Mouse (Mus musculus): ENCODE data around the gene Akr1b10. TPM values are rescaled to one million over a fixed set of nuclear protein-coding genes. Genes with fewer than 3 reads are reported as not detected.
"Not testable (repeated sequence)": the region's sequence is repeated elsewhere in the genome, so short reads cannot be mapped to it uniquely, and the experiment has no call there.

Gene Akr1b10
- polyA plus RNA-seq (2015; fragmentation: Nextera tagmentation; extraction: Ambion mirVana), result 11.2 and 12.1 TPM in 2 replicates

GRCm38 (mm10) chr6:34384110-34384661, at the start of gene Akr1b10:
TSS of gene Akr1b10 (plus strand) at chr6:34384218.
- H3K4me2 ChIP-seq (replicated peaks), result peak within 1 kb of the TSS; percentile 80
- H3K36me3 ChIP-seq, result no peaks in the 10 kb centered on the region
- 1% methylated on average over 17 of the region's 17 CpGs for WGBS
- H3K9ac ChIP-seq, result peak within 1 kb of the TSS; percentile 66
- peaks cover 16% of the 10 kb centered on the region for H3K4me1 ChIP-seq
- peak; percentile 34; the same call in 1 of the 2 replicates for ATAC-seq (ENCODE audit: low FRiP score, low read depth)
- H3K27me3 ChIP-seq, result no peaks in the 10 kb centered on the region
- H3K27ac ChIP-seq, result peak within 1 kb of the TSS; percentile 67; the same call in 1 of the 2 replicates
- H3K4me3 ChIP-seq, result peak within 1 kb of the TSS; percentile 49
- no peaks in the 10 kb centered on the region for H3K9me3 ChIP-seq

- Histone ChIP-seq H3K4me3 (no peak overlapping the region), H3K27me3 (no peaks in the 10 kb centered on the region), H3K27ac (no peak overlapping the region), H3K4me1 (no peaks in the 10 kb centered on the region), H3K9me3 (no peaks in the 10 kb centered on the region), H3K9ac (no peak overlapping the region), H3K36me3 (no peaks in the 10 kb centered on the region), H3K4me2 (replicated peaks) (no peak overlapping the region)
- ATAC-seq (ENCODE audit: low FRiP score, low read depth), result no peak
- 87% methylated on average over 5 of the region's 5 CpGs for WGBS
These were observed 49.3 kb upstream of the Akr1b10 start for GRCm38 (mm10) chr6:34334673-34335072.

- Histone ChIP-seq H3K9me3 (no peaks in the 10 kb centered on the region), H3K4me2 (replicated peaks) (no peak overlapping the region), H3K4me3 (no peak overlapping the region), H3K9ac (no peak overlapping the region), H3K27ac (no peak overlapping the region), H3K36me3 (no peaks in the 10 kb centered on the region), H3K27me3 (no peaks in the 10 kb centered on the region), H3K4me1 (no peaks in the 10 kb centered on the region)
- 45% methylated on average over 2 of the region's 2 CpGs for WGBS
- no peak for ATAC-seq (ENCODE audit: low FRiP score, low read depth)
These were observed 46.2 kb upstream of the Akr1b10 start for GRCm38 (mm10) chr6:34337799-34338198.

GRCm38 (mm10) chr6:34341991-34342390, 42.0 kb upstream of the Akr1b10 start:
- Histone ChIP-seq H3K4me2 (replicated peaks) (no peak overlapping the region), H3K9me3 (no peaks in the 10 kb centered on the region), H3K36me3 (no peaks in the 10 kb centered on the region), H3K9ac (no peak overlapping the region), H3K4me3 (no peak overlapping the region), H3K27ac (no peak overlapping the region), H3K27me3 (no peaks in the 10 kb centered on the region), H3K4me1 (peaks cover 16% of the 10 kb centered on the region)
- WGBS, result 66% methylated on average over 4 of the region's 4 CpGs
- ATAC-seq (ENCODE audit: low FRiP score, low read depth), result no peak

- H3K4me2 ChIP-seq (replicated peaks), result no peak overlapping the region
These were observed 41.5 kb upstream of the Akr1b10 start for GRCm38 (mm10) chr6:34342476-34342875.

GRCm38 (mm10) chr6:34343426-34343825, 40.6 kb upstream of the Akr1b10 start:
- no peaks in the 10 kb centered on the region for H3K27me3 ChIP-seq
- 80% methylated on average over 6 of the region's 6 CpGs for WGBS
- no peak overlapping the region for H3K9ac ChIP-seq
- no peaks in the 10 kb centered on the region for H3K9me3 ChIP-seq
- no peak overlapping the region for H3K27ac ChIP-seq
- H3K36me3 ChIP-seq, result no peaks in the 10 kb centered on the region
- H3K4me1 ChIP-seq, result peaks cover 16% of the 10 kb centered on the region
- H3K4me2 ChIP-seq (replicated peaks), result no peak overlapping the region
- H3K4me3 ChIP-seq, result no peak overlapping the region
- ATAC-seq (ENCODE audit: low FRiP score, low read depth), result no peak

More at GRCm38 (mm10) chr6:34342476-34342875, 41.5 kb upstream of the Akr1b10 start:
- H3K4me1 ChIP-seq, result peaks cover 16% of the 10 kb centered on the region
- H3K27me3 ChIP-seq, result no peaks in the 10 kb centered on the region
- WGBS, result 74% methylated on average over 2 of the region's 2 CpGs
- H3K27ac ChIP-seq, result no peak overlapping the region
- no peaks in the 10 kb centered on the region for H3K9me3 ChIP-seq
- no peak overlapping the region for H3K4me3 ChIP-seq
- H3K9ac ChIP-seq, result no peak overlapping the region
- ATAC-seq (ENCODE audit: low FRiP score, low read depth), result no peak
- no peaks in the 10 kb centered on the region for H3K36me3 ChIP-seq

- no peak overlapping the region for H3K27ac ChIP-seq
- no peaks in the 10 kb centered on the region for H3K9me3 ChIP-seq
- ATAC-seq (ENCODE audit: low FRiP score, low read depth), result no peak
- H3K9ac ChIP-seq, result no peak overlapping the region
- H3K4me1 ChIP-seq, result peaks cover 16% of the 10 kb centered on the region
- H3K4me2 ChIP-seq (replicated peaks), result 0 out of 2 replicates have a peak overlapping the region, but pooled peaks have one; percentile 9
- H3K27me3 ChIP-seq, result no peaks in the 10 kb centered on the region
- 69% methylated on average over 10 of the region's 10 CpGs for WGBS
- no peak overlapping the region for H3K4me3 ChIP-seq
- H3K36me3 ChIP-seq, result no peaks in the 10 kb centered on the region
These were observed 39.7 kb upstream of the Akr1b10 start for GRCm38 (mm10) chr6:34344135-34344850.

GRCm38 (mm10) chr6:34344935-34345334, 39.1 kb upstream of the Akr1b10 start:
- Histone ChIP-seq H3K36me3 (no peaks in the 10 kb centered on the region), H3K4me2 (replicated peaks) (0 out of 2 replicates have a peak overlapping the region, but pooled peaks have one; percentile 9)

GRCm38 (mm10) chr6:34346096-34346898, 37.7 kb upstream of the Akr1b10 start:
- no peak overlapping the region for H3K27ac ChIP-seq
- H3K27me3 ChIP-seq, result no peaks in the 10 kb centered on the region
- no peak overlapping the region for H3K4me3 ChIP-seq
- peaks cover 21% of the 10 kb centered on the region for H3K4me1 ChIP-seq
- 51% methylated on average over 14 of the region's 14 CpGs for WGBS
- H3K9me3 ChIP-seq, result no peaks in the 10 kb centered on the region
- peak; percentile 66; the same call in 1 of the 2 replicates for ATAC-seq (ENCODE audit: low FRiP score, low read depth)
- H3K9ac ChIP-seq, result no peak overlapping the region
- peak overlapping the region; percentile 25; the same call in 1 of the 2 replicates for H3K4me2 ChIP-seq (replicated peaks)
- H3K36me3 ChIP-seq, result no peaks in the 10 kb centered on the region

More at GRCm38 (mm10) chr6:34344935-34345334, 39.1 kb upstream of the Akr1b10 start:
- no peak for ATAC-seq (ENCODE audit: low FRiP score, low read depth)
- H3K27ac ChIP-seq, result no peak overlapping the region
- no peaks in the 10 kb centered on the region for H3K9me3 ChIP-seq
- no peaks in the 10 kb centered on the region for H3K27me3 ChIP-seq
- H3K9ac ChIP-seq, result no peak overlapping the region
- peaks cover 16% of the 10 kb centered on the region for H3K4me1 ChIP-seq
- no peak overlapping the region for H3K4me3 ChIP-seq
- WGBS, result 24% methylated on average over 9 of the region's 9 CpGs

- H3K27me3 ChIP-seq, result no peaks in the 10 kb centered on the region
- no peak overlapping the region for H3K27ac ChIP-seq
- H3K4me3 ChIP-seq, result no peak overlapping the region
- ATAC-seq (ENCODE audit: low FRiP score, low read depth), result no peak
- no peaks in the 10 kb centered on the region for H3K9me3 ChIP-seq
- no peak overlapping the region for H3K9ac ChIP-seq
- peaks cover 31% of the 10 kb centered on the region for H3K4me1 ChIP-seq
- WGBS, result 77% methylated on average over 12 of the region's 12 CpGs
- H3K36me3 ChIP-seq, result no peaks in the 10 kb centered on the region
- H3K4me2 ChIP-seq (replicated peaks), result no peak overlapping the region
These were observed 33.9 kb upstream of the Akr1b10 start for GRCm38 (mm10) chr6:34350037-34350699.

GRCm38 (mm10) chr6:34351481-34351880, 32.5 kb upstream of the Akr1b10 start:
- H3K27me3 ChIP-seq; H3K27ac ChIP-seq; H3K36me3 ChIP-seq; H3K4me3 ChIP-seq; H3K4me2 ChIP-seq (replicated peaks); ATAC-seq (ENCODE audit: low FRiP score, low read depth); H3K9me3 ChIP-seq; H3K9ac ChIP-seq: not testable (repeated sequence)
- H3K4me1 ChIP-seq, result peaks cover 23% of the 10 kb centered on the region
- 37% methylated on average over 10 of the region's 10 CpGs for WGBS
